Mouse (Mus musculus) skeletal muscle tissue, postnatal 0 days (tissue): ENCODE results near the gene Fam228b. TPM values are rescaled to one million over a fixed set of nuclear protein-coding genes. Genes with fewer than 3 reads are reported as not detected.

Experiments used
- polyA plus RNA-seq: library from polyadenylated mRNA; unstranded; fragments of >200 nt; fragmentation: Nextera tagmentation; extraction: Ambion mirVana; gene quantifications from 2 replicates; pipeline ENCODE4 v1.2.1, GENCODE M21; 2015

The Fam228b gene
- 1.1 and 1.2 TPM in 2 replicates for polyA plus RNA-seq

DNA sequence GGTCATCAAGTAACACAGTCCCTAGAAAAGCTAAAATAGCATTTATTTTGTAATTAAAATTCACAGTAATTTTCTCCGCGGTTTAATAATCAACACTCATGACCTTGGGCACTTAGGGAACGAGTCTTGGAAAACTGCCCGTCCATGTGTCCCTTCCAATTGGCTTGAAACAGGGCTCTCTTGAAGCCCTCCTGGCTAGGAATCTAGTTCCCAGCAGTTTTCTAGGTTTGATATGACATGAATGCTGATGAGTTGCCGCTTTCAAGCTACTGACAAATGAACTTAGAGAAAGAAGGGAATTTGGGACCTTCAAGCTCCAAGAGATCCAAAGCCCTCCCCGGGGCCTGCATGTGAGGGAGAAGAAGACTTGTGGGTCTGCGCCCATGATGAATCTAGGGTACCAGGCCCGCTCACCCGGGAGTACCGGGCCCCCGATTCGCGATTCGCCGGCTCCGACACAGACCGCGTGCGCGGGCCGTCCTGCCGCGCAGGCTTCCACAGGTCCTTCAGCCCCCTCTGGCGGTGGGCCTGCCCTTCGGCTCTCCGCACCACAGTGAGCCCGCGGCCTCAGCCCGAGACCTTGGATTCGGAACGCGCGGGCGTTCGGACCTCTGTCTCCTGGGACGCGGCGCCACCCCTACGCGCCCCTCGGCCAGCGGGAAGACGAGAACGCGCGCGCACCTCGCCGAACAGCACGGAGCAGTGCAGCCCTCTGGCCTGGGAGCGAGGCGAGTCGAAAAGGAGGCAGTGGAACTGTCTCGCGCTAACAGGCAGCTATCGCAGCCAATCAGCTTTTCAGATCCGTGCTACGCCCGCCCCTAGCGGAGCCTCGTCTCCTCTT is at the start of gene Fam228b, which contains the start of gene Pfn4:
TSS of gene Fam228b (minus strand) at position 776 of the 841 bp plus-strand sequence.
TSS of gene Pfn4 (plus strand) at position 531 of the 841 bp plus-strand sequence.

DNA sequence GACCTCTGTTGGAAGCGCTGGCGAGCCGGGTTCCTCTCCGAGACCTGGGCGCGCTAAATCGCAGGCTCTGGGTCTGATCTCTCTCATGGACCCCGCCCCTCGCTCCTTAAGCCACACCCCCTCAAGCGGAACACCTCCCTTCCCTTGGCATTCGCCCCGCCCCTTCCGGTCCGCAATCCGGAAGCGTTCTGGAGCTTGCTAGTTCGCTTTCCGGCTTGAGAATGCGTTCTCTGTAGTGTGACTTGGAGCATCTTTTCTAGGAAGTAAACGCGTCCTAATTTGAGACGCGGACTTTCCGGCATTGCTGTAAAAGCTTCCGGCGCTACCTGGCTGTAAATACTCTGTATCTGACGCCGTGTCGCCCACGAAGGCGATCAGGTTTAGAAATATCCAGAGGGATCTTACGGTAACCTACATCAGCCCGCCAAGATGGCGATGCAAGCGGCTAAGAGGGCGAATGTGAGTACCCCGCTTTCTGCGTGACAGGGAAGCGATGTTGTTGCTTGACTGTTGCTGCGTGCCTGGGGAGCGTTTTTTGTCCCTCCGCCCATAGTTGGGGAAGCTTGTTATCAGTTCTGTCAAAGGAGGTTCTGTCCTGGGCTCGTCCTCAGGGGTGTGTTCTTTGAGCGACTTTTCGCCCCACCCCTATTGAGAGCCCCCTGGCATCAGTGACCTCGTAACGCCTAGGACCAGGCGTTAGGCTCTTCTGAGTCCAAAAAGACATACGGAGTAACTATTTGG is 48.5 kb upstream of the Fam228b start, which contains the start of gene Sf3b6:
TSS of gene Sf3b6 (plus strand) at position 184 of the 741 bp plus-strand sequence.

DNA sequence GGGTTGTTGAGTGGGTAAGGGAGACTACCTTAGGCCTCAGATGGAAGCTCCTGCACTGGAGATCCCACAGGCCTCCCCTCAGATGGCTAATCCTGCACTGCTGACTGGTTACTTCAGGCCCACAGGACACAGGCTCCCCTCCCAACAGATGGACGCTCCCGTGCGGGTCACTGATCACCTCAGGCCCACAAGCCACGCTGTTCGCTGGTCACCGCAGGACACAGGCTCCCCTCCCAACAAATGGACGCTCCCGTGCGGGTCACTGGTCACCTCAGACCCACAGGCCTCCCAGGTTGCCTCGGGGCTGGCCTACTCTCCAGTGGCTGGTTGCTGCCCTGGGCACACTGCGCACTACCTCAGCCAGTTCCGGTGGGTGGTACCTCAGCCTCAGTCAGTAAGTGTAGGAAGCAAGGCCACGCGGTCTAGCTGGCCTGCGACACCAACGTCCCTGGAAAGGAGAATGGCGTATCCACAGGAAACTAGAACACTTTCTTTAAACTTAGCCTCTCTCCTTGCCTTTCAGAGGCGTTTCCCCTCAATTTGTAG is 31.0 kb downstream of the Fam228b start, which contains the start of gene Fam228a:
TSS of gene Fam228a (minus strand) at position 400 of the 546 bp plus-strand sequence.

Other genes with a start within 250 kb of the Fam228b start
- gene Itsn2, start 176.6 kb downstream of the Fam228b start, polyA plus RNA-seq: 17.1 and 19.4 TPM in 2 replicates
- gene Gm3625, start 176.3 kb downstream of the Fam228b start, polyA plus RNA-seq: not detected in 2 replicates
- 0.15 and 0.16 TPM in 2 replicates for gene Fam228a, start 30.8 kb downstream of the Fam228b start, polyA plus RNA-seq
- 1.7 TPM in 2 replicates for gene Pfn4, start 245 bp downstream of the Fam228b start, polyA plus RNA-seq
- gene Sf3b6, start 48.3 kb upstream of the Fam228b start, polyA plus RNA-seq: 130 and 131 TPM in 2 replicates
- 1.7 and 3.5 TPM in 2 replicates for gene Fkbp1b, start 72.3 kb upstream of the Fam228b start, polyA plus RNA-seq
- gene Wdcp, start 74.0 kb upstream of the Fam228b start, polyA plus RNA-seq: 7.7 and 8.8 TPM in 2 replicates
- 0.24 and 0.31 TPM in 2 replicates for gene Mfsd2b, start 105.1 kb upstream of the Fam228b start, polyA plus RNA-seq
- 35.2 and 35.3 TPM in 2 replicates for gene Ubxn2a, start 138.4 kb upstream of the Fam228b start, polyA plus RNA-seq
- gene Atad2b, start 148.1 kb upstream of the Fam228b start, polyA plus RNA-seq: 4.8 and 5.2 TPM in 2 replicates